Mouse (Mus musculus) liver, embryonic 16.5 days (tissue): ENCODE data around the gene Cplx3. TPM values are rescaled to one million over a fixed set of nuclear protein-coding genes. Genes with fewer than 3 reads are reported as not detected.
A peak's percentile ranks its signal among the peaks of the same experiment; 100 is the strongest.

Experiments
- ATAC-seq: fragments of 200-750 bp; cut with Nextera tagmentation; 2 replicates; pipeline ENCODE4 v1.8.0; 2017; ENCODE audit warnings: low read depth, mild to moderate bottlenecking, moderate number of reproducible peaks, moderate library complexity
- H3K27ac ChIP-seq: fragments of 300-500 bp; sonication (generic); 2 replicates; pipeline ENCODE4 v1.5.1; 2014; ENCODE audit warnings: mild to moderate bottlenecking, low read length
- H3K27me3 ChIP-seq: fragments of 300-500 bp; sonication (generic); 2 replicates; pipeline ENCODE4 v1.6.1; 2014; ENCODE audit warnings: low read depth, low read length, mixed read lengths; ENCODE audit not compliant: control insufficient read depth, insufficient read depth
- H3K36me3 ChIP-seq: fragments of 300-500 bp; sonication (generic); 2 replicates; pipeline ENCODE4 v1.6.1; 2014; ENCODE audit warnings: mild to moderate bottlenecking; ENCODE audit not compliant: control insufficient read depth, insufficient read depth
- H3K4me1 ChIP-seq: fragments of 300-500 bp; sonication (generic); 2 replicates; pipeline ENCODE4 v1.6.1; 2014; ENCODE audit warnings: low read depth, low read length, mixed read lengths; ENCODE audit not compliant: control insufficient read depth
- H3K4me2 ChIP-seq: fragments of 300-500 bp; sonication (generic); 2 replicates; pipeline ENCODE4 v1.6.1; 2014; ENCODE audit warnings: low read depth, low read length, mixed read lengths
- H3K4me3 ChIP-seq: fragments of 300-500 bp; sonication (generic); 2 replicates; pipeline ENCODE4 v1.5.1; 2014; ENCODE audit warnings: low read depth, mild to moderate bottlenecking, low read length
- H3K9ac ChIP-seq: fragments of 300-500 bp; sonication (generic); 2 replicates; pipeline ENCODE4 v1.6.1; 2014; ENCODE audit warnings: low read depth, low read length
- H3K9me3 ChIP-seq: fragments of 300-500 bp; sonication (generic); replicated peaks from 2 replicates; pipeline ENCODE4 v1.6.1; 2016; ENCODE audit warnings: low read length; ENCODE audit not compliant: control insufficient read depth
- WGBS: fragments of 180-500 bp; shearing (Covaris S2); extraction: QIAGEN DNeasy Blood & Tissue Kit; methylation state at CpG from one replicate; pipeline ENCODE4 v1.1.7; 2014; ENCODE audit not compliant: insufficient replicate concordance; 5-methylcytosine and 5-hydroxymethylcytosine counted together
- polyA plus RNA-seq: library from polyadenylated mRNA; unstranded; fragments of >200 nt; fragmentation: Nextera tagmentation; extraction: Ambion mirVana; gene quantifications from 2 replicates; pipeline ENCODE4 v1.2.1, GENCODE M21; 2015

Gene Cplx3
- polyA plus RNA-seq, 1 experiment from 2014 or later, result not detected

GRCm38 (mm10) chr9:57640384-57640783, 34.3 kb upstream of the Cplx3 start:
- no peaks in the 10 kb centered on the region for H3K27me3 ChIP-seq
- H3K4me3 ChIP-seq, result peak overlapping the region; percentile 43
- peaks cover 83% of the 10 kb centered on the region for H3K4me1 ChIP-seq
- peak overlapping the region; percentile 86 for H3K27ac ChIP-seq
- peak overlapping the region; percentile 52 for H3K9ac ChIP-seq
- H3K36me3 ChIP-seq, result no peaks in the 10 kb centered on the region
- peak overlapping the region; percentile 59 for H3K4me2 ChIP-seq
- no peaks in the 10 kb centered on the region for H3K9me3 ChIP-seq
- ATAC-seq, result peak; percentile 37
- WGBS, result 3% methylated on average over 15 of the region's 15 CpGs

GRCm38 (mm10) chr9:57639661-57640328, 33.7 kb upstream of the Cplx3 start:
- peaks cover 85% of the 10 kb centered on the region for H3K4me1 ChIP-seq
- peak overlapping the region; percentile 86 for H3K27ac ChIP-seq
- peak overlapping the region; percentile 59 for H3K4me2 ChIP-seq
- H3K36me3 ChIP-seq, result no peaks in the 10 kb centered on the region
- H3K9ac ChIP-seq, result peak overlapping the region; percentile 53
- WGBS, result 35% methylated on average over 5 of the region's 5 CpGs
- no peak for ATAC-seq
- H3K27me3 ChIP-seq, result no peaks in the 10 kb centered on the region
- peak overlapping the region; percentile 43 for H3K4me3 ChIP-seq
- no peaks in the 10 kb centered on the region for H3K9me3 ChIP-seq

- ATAC-seq, result peak; percentile 83
- no peak overlapping the region for H3K4me3 ChIP-seq
- H3K4me1 ChIP-seq, result peaks cover 82% of the 10 kb centered on the region
- H3K9ac ChIP-seq, result peak overlapping the region; percentile 53; the same call in 1 of the 2 replicates
- peak overlapping the region; percentile 45 for H3K4me2 ChIP-seq
- no peaks in the 10 kb centered on the region for H3K9me3 ChIP-seq
- no peaks in the 10 kb centered on the region for H3K36me3 ChIP-seq
- no peaks in the 10 kb centered on the region for H3K27me3 ChIP-seq
- 11% methylated on average over 8 of the region's 8 CpGs for WGBS
- peak overlapping the region; percentile 86 for H3K27ac ChIP-seq
These were observed 32.8 kb upstream of the Cplx3 start for GRCm38 (mm10) chr9:57638651-57639459.

GRCm38 (mm10) chr9:57637741-57638322, 31.8 kb upstream of the Cplx3 start:
- peaks cover 82% of the 10 kb centered on the region for H3K4me1 ChIP-seq
- no peaks in the 10 kb centered on the region for H3K9me3 ChIP-seq
- H3K27ac ChIP-seq, result peak overlapping the region; percentile 86
- peak overlapping the region; percentile 22; the same call in 1 of the 2 replicates for H3K9ac ChIP-seq
- no peak overlapping the region for H3K4me3 ChIP-seq
- no peaks in the 10 kb centered on the region for H3K27me3 ChIP-seq
- 8% methylated on average over 6 of the region's 6 CpGs for WGBS
- H3K4me2 ChIP-seq, result peak overlapping the region; percentile 45
- ATAC-seq, result no peak; the same call in 1 of the 2 replicates
- H3K36me3 ChIP-seq, result no peaks in the 10 kb centered on the region

GRCm38 (mm10) chr9:57637272-57637671, 31.2 kb upstream of the Cplx3 start:
- ATAC-seq, result no peak
- 47% methylated on average over 3 of the region's 3 CpGs for WGBS
- Histone ChIP-seq H3K27me3 (no peaks in the 10 kb centered on the region), H3K27ac (peak overlapping the region; percentile 86), H3K4me3 (no peak overlapping the region), H3K9me3 (no peaks in the 10 kb centered on the region), H3K9ac (peak overlapping the region; percentile 17; the same call in 1 of the 2 replicates), H3K36me3 (no peaks in the 10 kb centered on the region), H3K4me1 (peaks cover 77% of the 10 kb centered on the region), H3K4me2 (0 out of 2 replicates have a peak overlapping the region, but pooled peaks have one; percentile 45)

- Histone ChIP-seq H3K9ac (no peak overlapping the region), H3K9me3 (no peaks in the 10 kb centered on the region), H3K4me1 (peaks cover 40% of the 10 kb centered on the region), H3K27me3 (no peaks in the 10 kb centered on the region), H3K27ac (no peak overlapping the region), H3K36me3 (peaks cover 23% of the 10 kb centered on the region), H3K4me3 (no peak overlapping the region), H3K4me2 (no peak overlapping the region)
- WGBS, result 38% methylated on average over 4 of the region's 4 CpGs
- ATAC-seq, result no peak
These were observed 27.5 kb upstream of the Cplx3 start for GRCm38 (mm10) chr9:57633481-57634024.

- peaks cover 15% of the 10 kb centered on the region for H3K4me1 ChIP-seq
- no peak overlapping the region for H3K27ac ChIP-seq
- H3K9me3 ChIP-seq, result no peaks in the 10 kb centered on the region
- H3K27me3 ChIP-seq, result no peaks in the 10 kb centered on the region
- H3K36me3 ChIP-seq, result peaks cover 48% of the 10 kb centered on the region
- H3K4me2 ChIP-seq, result no peak overlapping the region
- 57% methylated on average over 14 of the region's 14 CpGs for WGBS
- no peak overlapping the region for H3K9ac ChIP-seq
- no peak overlapping the region for H3K4me3 ChIP-seq
- peak; percentile 62 for ATAC-seq
These were observed 23.2 kb upstream of the Cplx3 start for GRCm38 (mm10) chr9:57629118-57629874.

GRCm38 (mm10) chr9:57628717-57629116, 22.6 kb upstream of the Cplx3 start:
- Histone ChIP-seq H3K36me3 (peaks cover 48% of the 10 kb centered on the region), H3K9ac (no peak overlapping the region), H3K4me2 (no peak overlapping the region), H3K4me1 (peaks cover 15% of the 10 kb centered on the region), H3K9me3 (no peaks in the 10 kb centered on the region), H3K27me3 (no peaks in the 10 kb centered on the region), H3K4me3 (no peak overlapping the region), H3K27ac (no peak overlapping the region)
- WGBS, result 76% methylated on average over 12 of the region's 12 CpGs
- no peak for ATAC-seq
